Mouse (Mus musculus): ENCODE measurements around the gene Ablim2. TPM values are rescaled to one million over a fixed set of nuclear protein-coding genes. Genes with fewer than 3 reads are reported as not detected.

The Ablim2 gene
- polyA plus RNA-seq (2012): 0.17 and 0.84 TPM in 2 replicates

GRCm38 (mm10) chr5:35757639-35758001, at the start of gene Ablim2:
Gene Ablim2, plus strand, starts transcription at chr5:35757880.

GRCm38 (mm10) chr5:35739536-35740278, 18.0 kb upstream of the Ablim2 start, which contains the start of gene Sh3tc1:
Gene Sh3tc1, minus strand, starts transcription at chr5:35739987.

GRCm38 (mm10) chr5:35893093-35893804, 135.6 kb downstream of the Ablim2 start, which contains the start of gene Afap1:
Gene Afap1, plus strand, starts transcription at chr5:35893319.

Other genes with a start within 250 kb of the Ablim2 start
- gene Cpz, start 232.2 kb upstream of the Ablim2 start, polyA plus RNA-seq (2012): not detected in 2 replicates
- gene Trmt44, start 182.8 kb upstream of the Ablim2 start, polyA plus RNA-seq (2012): 3.1 and 3.3 TPM in 2 replicates
- gene Acox3, start 174.8 kb upstream of the Ablim2 start, polyA plus RNA-seq (2012): 12.9 and 14.7 TPM in 2 replicates
- 0.31 and 1.0 TPM in 2 replicates for gene Htra3, start 78.1 kb upstream of the Ablim2 start, polyA plus RNA-seq (2012)
- 11.0 and 11.7 TPM in 2 replicates for gene Sh3tc1, start 17.9 kb upstream of the Ablim2 start, polyA plus RNA-seq (2012)
- gene Afap1, start 135.4 kb downstream of the Ablim2 start, polyA plus RNA-seq (2012): 4.0 and 4.5 TPM in 2 replicates